Mouse (Mus musculus): ENCODE measurements around the gene Akr1c19.
"Not testable (repeated sequence)": the region's sequence is repeated elsewhere in the genome, so short reads cannot be mapped to it uniquely, and the experiment has no call there.

The Akr1c19 gene

GRCm38 (mm10) chr13:4228441-4228840, at the start of gene Akr1c19:
Gene Akr1c19, plus strand, starts transcription at chr13:4228700.
- DNase-seq, result peak; percentile 14

GRCm38 (mm10) chr13:4181321-4181720, 47.2 kb upstream of the Akr1c19 start:
- DNase-seq, result not testable (repeated sequence)

GRCm38 (mm10) chr13:4183116-4183515, 45.4 kb upstream of the Akr1c19 start:
- DNase-seq, result no peak

- DNase-seq, result peak; percentile 22
Measured at GRCm38 (mm10) chr13:4186641-4187411, 41.7 kb upstream of the Akr1c19 start.

GRCm38 (mm10) chr13:4188174-4188573, 40.3 kb upstream of the Akr1c19 start:
- peak; percentile 42 for DNase-seq

- peak; percentile 46 for DNase-seq
Measured at GRCm38 (mm10) chr13:4190904-4191303, 37.6 kb upstream of the Akr1c19 start, which contains the start of gene Akr1c13. Gene Akr1c13, plus strand, starts transcription at chr13:4191150.

GRCm38 (mm10) chr13:4192511-4192910, 36.0 kb upstream of the Akr1c19 start:
- DNase-seq, result no peak

GRCm38 (mm10) chr13:4206147-4206903, 22.2 kb upstream of the Akr1c19 start:
- no peak for DNase-seq

GRCm38 (mm10) chr13:4211560-4212299, 16.8 kb upstream of the Akr1c19 start:
- no peak for DNase-seq

GRCm38 (mm10) chr13:4212309-4212708, 16.2 kb upstream of the Akr1c19 start:
- DNase-seq, result no peak

- DNase-seq, result not testable (repeated sequence)
Measured at GRCm38 (mm10) chr13:4215496-4215895, 13.0 kb upstream of the Akr1c19 start.

GRCm38 (mm10) chr13:4230841-4231623, 2.5 kb downstream of the Akr1c19 start:
- no peak for DNase-seq

GRCm38 (mm10) chr13:4233135-4233534, 4.6 kb downstream of the Akr1c19 start:
- DNase-seq, result no peak

- DNase-seq, result peak; percentile 55
Measured at GRCm38 (mm10) chr13:4233536-4234172, 5.2 kb downstream of the Akr1c19 start.

- peak; percentile 69 for DNase-seq
Measured at GRCm38 (mm10) chr13:4244861-4245559, 16.5 kb downstream of the Akr1c19 start.

- no peak for DNase-seq
Measured at GRCm38 (mm10) chr13:4249347-4249746, 20.8 kb downstream of the Akr1c19 start.

- DNase-seq, result not testable (repeated sequence)
Measured at GRCm38 (mm10) chr13:4256894-4257293, 28.4 kb downstream of the Akr1c19 start.

GRCm38 (mm10) chr13:4257349-4257748, 28.8 kb downstream of the Akr1c19 start:
- DNase-seq, result no peak

GRCm38 (mm10) chr13:4264612-4265011, 36.1 kb downstream of the Akr1c19 start:
- no peak for DNase-seq

GRCm38 (mm10) chr13:4265047-4265446, 36.5 kb downstream of the Akr1c19 start:
- no peak for DNase-seq

- DNase-seq, result not testable (repeated sequence)
Measured at GRCm38 (mm10) chr13:4265455-4265854, 37.0 kb downstream of the Akr1c19 start.

All from kidney, postnatal 10 days (tissue).